Mouse (Mus musculus): ENCODE measurements around the gene Amdhd2. TPM values are rescaled to one million over a fixed set of nuclear protein-coding genes. Genes with fewer than 3 reads are reported as not detected.

Gene Amdhd2
- total and polyA plus RNA-seq, 3 experiments: 0.64 TPM; not detected in 2

DNA sequence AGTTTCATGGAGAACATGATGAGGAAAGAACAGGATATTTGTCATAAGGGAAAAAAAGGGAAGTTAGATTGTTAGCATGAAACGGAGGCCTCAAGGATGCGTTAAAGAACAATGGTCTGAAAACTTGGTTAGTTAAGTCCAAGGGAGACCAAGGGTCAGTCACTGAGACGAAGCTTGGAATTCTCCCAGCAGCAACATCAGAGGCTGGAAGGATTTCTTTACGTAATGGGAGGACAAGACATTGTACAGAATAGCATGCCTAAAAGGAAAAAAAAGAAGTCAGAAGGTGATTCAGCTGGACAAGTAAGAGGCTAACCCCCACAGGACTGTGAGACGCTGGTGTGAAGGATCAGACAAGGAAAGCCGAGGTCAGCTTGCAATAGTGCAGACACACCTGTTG lies 3.6 kb upstream of the Amdhd2 start:
- no peaks in the 10 kb centered on the region for H3K9me3 ChIP-seq (replicated peaks; ENCODE audit: low read length)
- no peak overlapping the region for H3K4me2 ChIP-seq (ENCODE audit: insufficient read depth, low read depth, poor library complexity, severe bottlenecking)
- DNase-seq (ENCODE audit: extremely low read depth): no peak
- in situ Hi-C loops (cut with MboI; ENCODE audit: low pct_ligation_motif_present, low pct_unique_long_range_greater_than_20kb, low sequenced_read_pairs) (loop anchor here (5.0 kb wide), 1 partner anchor 130 kb away; no protein-coding TSS in a partner anchor), dilution Hi-C loops (cut with MboI; ENCODE audit: extremely low pct_ligation_motif_present, extremely low pct_unique_long_range_greater_than_20kb, low sequenced_read_pairs) (no loop called here)
- no peak for TF ChIP-seq MAFK (IDR thresholded peaks at IDR 0.05; ENCODE audit: insufficient replicate concordance, low read length)
- no peak for TF ChIP-seq SMC3 (IDR thresholded peaks at IDR 0.05; ENCODE audit: low read depth, low read length)
- TF ChIP-seq MAX (IDR thresholded peaks at IDR 0.05; ENCODE audit: low read length): no peak
- TF ChIP-seq CTCF (conservative IDR thresholded peaks at IDR 0.05 in 1 of 2, IDR thresholded peaks at IDR 0.05 in 1 of 2; ENCODE audit: low read depth in 2 of 2, low read length in 2 of 2): no peak
- TF ChIP-seq GABPA (IDR thresholded peaks at IDR 0.05; ENCODE audit: insufficient replicate concordance, low read depth, low read length): no peak
- TF ChIP-seq CHD1 (IDR thresholded peaks at IDR 0.05; ENCODE audit: low read depth, low read length): no peak
- no peak for TF ChIP-seq MYC (IDR thresholded peaks at IDR 0.05; ENCODE audit: low read depth, low read length)
- peaks cover 33 to 45% of the 10 kb centered on the region in 2 experiments for H3K36me3 ChIP-seq (replicated peaks in 1 of 2; ENCODE audit: control insufficient read depth in 1 of 2, insufficient read depth in 1 of 2, low read length in 1 of 2)
- H3K9ac ChIP-seq (ENCODE audit: insufficient read depth, low read depth): no peak overlapping the region
- H3K4me1 ChIP-seq (ENCODE audit: control insufficient read depth in 1 of 2, insufficient read depth in 2 of 2): peaks cover 17 to 48% of the 10 kb centered on the region in 2 experiments
- H3K27me3 ChIP-seq (replicated peaks): no peaks in the 10 kb centered on the region
- no peak overlapping the region for H3K4me3 ChIP-seq (replicated peaks in 1 of 3; ENCODE audit: low read depth in 2 of 3, low read length in 2 of 3, poor library complexity in 1 of 3)
- H3K79me2 ChIP-seq (replicated peaks; ENCODE audit: control insufficient read depth, extremely low read depth, insufficient read depth, poor library complexity, severe bottlenecking): peaks cover 26% of the 10 kb centered on the region
- no peak overlapping the region for H3K27ac ChIP-seq (ENCODE audit: insufficient read depth, low read depth)

DNA sequence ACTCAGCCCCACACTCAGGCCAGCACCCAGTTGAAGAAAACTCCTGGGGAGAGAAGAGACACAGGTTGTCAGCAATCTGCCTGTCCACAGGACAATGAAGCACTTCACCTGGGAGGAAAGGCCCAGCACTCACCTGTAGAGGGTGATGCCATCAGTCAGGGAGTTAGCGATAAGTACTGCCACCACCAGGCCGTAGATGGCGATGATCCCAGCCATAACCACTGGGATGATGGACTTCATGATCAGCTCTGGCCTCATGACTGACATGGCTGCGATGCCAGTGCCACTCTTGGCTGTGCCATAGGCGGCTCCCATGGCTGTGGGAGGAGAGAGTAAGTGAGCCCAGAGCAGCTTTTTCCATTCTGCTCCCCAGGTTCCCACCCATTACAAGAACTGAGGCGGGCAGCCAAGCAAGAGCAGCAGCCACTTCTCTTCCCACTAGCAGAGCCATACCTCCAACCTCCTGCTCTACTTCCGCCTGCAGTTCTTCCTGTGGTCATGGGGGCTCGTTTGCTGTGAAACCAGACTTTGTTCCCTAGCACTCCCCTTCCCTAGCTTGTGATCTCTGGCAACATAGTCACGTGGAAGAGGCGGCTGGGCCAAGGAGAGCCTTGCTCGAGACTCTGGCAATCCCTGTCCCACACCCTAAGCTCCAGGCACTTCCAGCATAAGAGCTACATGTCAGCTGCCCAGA lies 1.1 kb upstream of the Amdhd2 start:
- Histone ChIP-seq H3K4me2 (ENCODE audit: insufficient read depth, low read depth, poor library complexity, severe bottlenecking) (no peak overlapping the region), H3K36me3 (replicated peaks in 1 of 2; ENCODE audit: control insufficient read depth in 1 of 2, insufficient read depth in 1 of 2, low read length in 1 of 2) (peaks cover 33 to 47% of the 10 kb centered on the region in 2 experiments), H3K4me1 (ENCODE audit: control insufficient read depth in 1 of 2, insufficient read depth in 2 of 2) (peaks cover 3 to 26% of the 10 kb centered on the region in 2 experiments), H3K79me2 (replicated peaks; ENCODE audit: control insufficient read depth, extremely low read depth, insufficient read depth, poor library complexity, severe bottlenecking) (peaks cover 26% of the 10 kb centered on the region), H3K27me3 (replicated peaks) (no peaks in the 10 kb centered on the region), H3K27ac (ENCODE audit: insufficient read depth, low read depth) (no peak overlapping the region), H3K4me3 (replicated peaks in 1 of 3; ENCODE audit: low read depth in 2 of 3, low read length in 2 of 3, poor library complexity in 1 of 3) (no peak overlapping the region), H3K9me3 (replicated peaks; ENCODE audit: low read length) (no peaks in the 10 kb centered on the region), H3K9ac (ENCODE audit: insufficient read depth, low read depth) (no peak overlapping the region)
- no peak for DNase-seq (ENCODE audit: extremely low read depth)
- TF ChIP-seq GABPA (IDR thresholded peaks at IDR 0.05; ENCODE audit: insufficient replicate concordance, low read depth, low read length) (no peak), MXI1 (IDR thresholded peaks at IDR 0.05; ENCODE audit: low read depth, low read length) (no peak), HCFC1 (IDR thresholded peaks at IDR 0.05; ENCODE audit: low read depth, low read length) (no peak), USF2 (conservative IDR thresholded peaks at IDR 0.05; ENCODE audit: low read depth, low read length) (no peak), RAD21 (IDR thresholded peaks at IDR 0.05; ENCODE audit: low read depth, low read length) (no peak), EP300 (IDR thresholded peaks at IDR 0.05; ENCODE audit: low read length) (no peak), TCF12 (IDR thresholded peaks at IDR 0.05; ENCODE audit: low read depth, low read length) (no peak), KAT2A (IDR thresholded peaks at IDR 0.05; ENCODE audit: insufficient replicate concordance, low read length) (no peak), RCOR1 (conservative IDR thresholded peaks at IDR 0.05; ENCODE audit: low read depth, low read length) (no peak), CHD2 (IDR thresholded peaks at IDR 0.05; ENCODE audit: low read length) (no peak), POLR2AphosphoS2 (IDR thresholded peaks at IDR 0.05; ENCODE audit: low read depth, low read length) (no peak), CTCF (conservative IDR thresholded peaks at IDR 0.05 in 1 of 2, IDR thresholded peaks at IDR 0.05 in 1 of 2; ENCODE audit: low read depth in 2 of 2, low read length in 2 of 2) (no peak), IRF4 (IDR thresholded peaks at IDR 0.05; ENCODE audit: low read depth, low read length) (no peak), MAX (IDR thresholded peaks at IDR 0.05; ENCODE audit: low read length) (no peak), UBTF (IDR thresholded peaks at IDR 0.05; ENCODE audit: low read depth, low read length) (no peak), ZNF384 (IDR thresholded peaks at IDR 0.05; ENCODE audit: low read depth, low read length) (no peak), ZC3H11A (IDR thresholded peaks at IDR 0.05; ENCODE audit: low read depth, low read length) (no peak), POLR2A (IDR thresholded peaks at IDR 0.05; ENCODE audit: low read depth, low read length) (no peak)
- in situ Hi-C loops (cut with MboI; ENCODE audit: low pct_ligation_motif_present, low pct_unique_long_range_greater_than_20kb, low sequenced_read_pairs) (loop anchor here (5.0 kb wide), 1 partner anchor 133 kb away; no protein-coding TSS in a partner anchor), dilution Hi-C loops (cut with MboI; ENCODE audit: extremely low pct_ligation_motif_present, extremely low pct_unique_long_range_greater_than_20kb, low sequenced_read_pairs) (no loop called here)
